Mouse (Mus musculus): ENCODE data around the gene Mrpl1. TPM values are rescaled to one million over a fixed set of nuclear protein-coding genes. Genes with fewer than 3 reads are reported as not detected.

Mrpl1 gene
- polyA plus RNA-seq, 1 experiment from 2014 or later, result 16.4 TPM

DNA sequence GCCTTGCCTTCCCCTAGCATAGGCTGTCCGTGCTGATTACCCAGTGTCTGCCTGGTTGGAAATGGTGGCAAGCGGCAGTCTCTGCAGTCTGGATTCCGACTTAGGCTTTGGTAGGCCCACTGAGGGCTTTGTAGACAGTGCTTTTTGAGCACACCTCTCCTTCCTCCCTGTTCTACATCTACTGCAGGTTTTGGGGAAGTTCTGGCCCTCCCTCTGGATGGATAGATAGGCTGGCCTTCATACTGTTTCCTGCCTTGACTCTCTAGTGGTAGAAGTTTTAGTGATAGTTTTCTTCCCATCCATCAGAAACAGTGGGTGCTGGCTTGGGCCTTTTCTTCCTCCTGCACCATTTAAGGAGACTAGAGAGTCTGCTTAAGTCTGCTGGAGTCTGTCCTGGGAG is 9.4 kb downstream of the Mrpl1 start:
- H3K4me1 ChIP-seq (replicated peaks; ENCODE audit: control insufficient read depth, insufficient read depth, low read length), result peaks cover 7% of the 10 kb centered on the region; the same call in 1 of the 2 replicates
- TF ChIP-seq CTCF (IDR thresholded peaks at IDR 0.05; ENCODE audit: low read depth), result no peak
- WGBS, result 84% methylated on average over 3 of the region's 3 CpGs
- no peak overlapping the region for H3K9ac ChIP-seq (ENCODE audit: low read depth, low read length)
- H3K4me2 ChIP-seq (replicated peaks; ENCODE audit: low read depth), result no peak overlapping the region
- H3K27ac ChIP-seq (ENCODE audit: low read depth, low read length), result no peak overlapping the region
- peaks cover 7% of the 10 kb centered on the region; the same call in 1 of the 2 replicates for H3K36me3 ChIP-seq (ENCODE audit: control insufficient read depth, insufficient read depth)
- no peak for ATAC-seq
- no peaks in the 10 kb centered on the region for H3K9me3 ChIP-seq (ENCODE audit: control insufficient read depth)
- H3K27me3 ChIP-seq (replicated peaks; ENCODE audit: control insufficient read depth, insufficient read depth, low read length), result no peaks in the 10 kb centered on the region
- no peak overlapping the region for H3K4me3 ChIP-seq (ENCODE audit: low read depth, low read length)

DNA sequence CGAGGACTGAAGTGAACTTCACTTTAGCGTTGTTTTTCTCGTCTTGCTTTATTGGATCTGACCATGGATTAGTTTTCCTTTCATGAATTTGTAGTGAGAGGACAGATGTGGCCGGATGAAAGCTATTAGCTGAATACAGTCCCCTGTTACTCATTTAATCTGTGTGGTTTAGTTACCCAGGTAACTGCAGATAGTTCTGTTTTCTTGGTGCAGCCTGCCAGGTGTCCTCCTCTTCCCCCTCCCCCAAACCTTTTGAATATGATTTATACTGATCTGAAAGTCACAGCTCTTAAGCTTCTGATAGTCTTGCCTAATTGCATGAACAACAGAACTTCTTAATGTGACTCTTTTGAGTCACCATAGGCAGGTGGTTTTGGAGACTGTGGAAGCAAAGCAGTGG is 10.2 kb downstream of the Mrpl1 start:
- no peak overlapping the region for H3K4me2 ChIP-seq (replicated peaks; ENCODE audit: low read depth)
- 45% methylated on average over 4 of the region's 4 CpGs for WGBS
- H3K4me1 ChIP-seq (replicated peaks; ENCODE audit: control insufficient read depth, insufficient read depth, low read length), result peaks cover 7% of the 10 kb centered on the region; the same call in 1 of the 2 replicates
- no peaks in the 10 kb centered on the region for H3K27me3 ChIP-seq (replicated peaks; ENCODE audit: control insufficient read depth, insufficient read depth, low read length)
- H3K4me3 ChIP-seq (ENCODE audit: low read depth, low read length), result no peak overlapping the region
- H3K9ac ChIP-seq (ENCODE audit: low read depth, low read length), result no peak overlapping the region
- no peaks in the 10 kb centered on the region for H3K9me3 ChIP-seq (ENCODE audit: control insufficient read depth)
- TF ChIP-seq CTCF (IDR thresholded peaks at IDR 0.05; ENCODE audit: low read depth), result no peak
- ATAC-seq, result no peak
- H3K27ac ChIP-seq (ENCODE audit: low read depth, low read length), result no peak overlapping the region
- peaks cover 6% of the 10 kb centered on the region; the same call in 1 of the 2 replicates for H3K36me3 ChIP-seq (ENCODE audit: control insufficient read depth, insufficient read depth)

DNA sequence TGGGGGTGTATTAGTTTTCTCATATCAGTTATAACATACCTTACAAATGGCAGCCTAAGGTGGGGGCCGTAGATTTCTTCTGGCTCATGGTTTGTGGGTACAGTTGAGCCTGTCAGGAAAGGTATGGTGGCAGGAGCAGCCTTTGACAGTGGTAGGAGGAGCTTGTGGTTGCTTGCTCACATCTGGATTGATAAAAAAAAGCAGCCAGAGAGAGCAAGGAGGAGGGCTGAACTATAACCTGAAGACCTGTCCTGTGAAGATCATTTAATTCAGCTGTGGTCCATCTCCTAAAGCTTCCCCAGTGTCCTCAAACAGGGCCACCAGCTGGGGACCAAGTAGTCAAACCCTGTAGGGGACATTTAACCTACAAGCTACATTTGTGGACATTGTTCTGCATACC is 12.0 kb downstream of the Mrpl1 start:
- ATAC-seq, result no peak
- no peak for TF ChIP-seq CTCF (IDR thresholded peaks at IDR 0.05; ENCODE audit: low read depth)
- H3K9me3 ChIP-seq (ENCODE audit: control insufficient read depth), result no peaks in the 10 kb centered on the region
- no peak overlapping the region for H3K4me2 ChIP-seq (replicated peaks; ENCODE audit: low read depth)
- 59% methylated on average over 1 of the region's 1 CpGs for WGBS
- H3K4me3 ChIP-seq (ENCODE audit: low read depth, low read length), result no peak overlapping the region
- H3K9ac ChIP-seq (ENCODE audit: low read depth, low read length), result no peak overlapping the region
- H3K27ac ChIP-seq (ENCODE audit: low read depth, low read length), result no peak overlapping the region
- H3K27me3 ChIP-seq (replicated peaks; ENCODE audit: control insufficient read depth, insufficient read depth, low read length), result no peaks in the 10 kb centered on the region
- peaks cover 7% of the 10 kb centered on the region; the same call in 1 of the 2 replicates for H3K4me1 ChIP-seq (replicated peaks; ENCODE audit: control insufficient read depth, insufficient read depth, low read length)
- peaks cover 6% of the 10 kb centered on the region; the same call in 1 of the 2 replicates for H3K36me3 ChIP-seq (ENCODE audit: control insufficient read depth, insufficient read depth)

DNA sequence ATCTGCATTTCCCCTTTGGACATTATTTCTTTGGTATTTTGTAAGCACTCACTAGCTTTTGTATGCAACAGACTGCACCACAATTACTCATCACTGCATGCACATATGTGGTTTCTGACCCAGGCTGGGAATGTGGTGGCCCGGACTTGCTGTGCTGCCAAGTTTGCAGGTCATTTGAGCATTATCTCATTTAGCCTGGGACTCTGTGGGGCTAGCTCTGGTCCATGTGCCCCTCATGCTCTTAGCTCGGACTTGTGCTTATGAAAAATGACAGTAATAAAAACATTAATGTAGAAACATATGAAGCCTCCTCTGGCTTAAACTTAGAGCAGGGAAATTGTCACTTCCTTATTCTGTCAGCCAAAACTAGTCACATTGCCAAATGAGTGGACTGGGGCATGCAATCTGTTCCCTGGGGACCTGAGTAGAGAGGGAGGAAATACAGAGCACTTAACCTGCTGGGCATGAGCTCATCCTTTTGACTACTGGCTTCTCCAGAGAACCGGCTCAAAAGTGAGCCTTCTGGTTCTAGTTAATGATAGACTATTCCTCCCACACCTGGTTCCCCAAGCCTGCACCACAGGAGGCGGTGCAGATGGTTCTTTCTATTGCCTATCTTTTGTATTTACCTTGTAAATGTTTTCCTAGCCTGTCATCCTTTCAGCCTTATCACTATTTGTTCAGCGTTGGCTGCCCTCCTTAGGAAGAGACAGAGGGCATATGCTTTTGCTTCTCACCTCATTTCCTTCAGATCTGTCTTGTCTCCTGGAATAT is 12.7 kb downstream of the Mrpl1 start:
- peaks cover 7% of the 10 kb centered on the region; the same call in 1 of the 2 replicates for H3K4me1 ChIP-seq (replicated peaks; ENCODE audit: control insufficient read depth, insufficient read depth, low read length)
- H3K4me2 ChIP-seq (replicated peaks; ENCODE audit: low read depth), result 0 out of 2 replicates have a peak overlapping the region, but pooled peaks have one; percentile 17
- H3K27me3 ChIP-seq (replicated peaks; ENCODE audit: control insufficient read depth, insufficient read depth, low read length), result no peaks in the 10 kb centered on the region
- WGBS, result 23% methylated on average over 5 of the region's 5 CpGs
- peak; percentile 12; the same call in 1 of the 2 replicates for TF ChIP-seq CTCF (IDR thresholded peaks at IDR 0.05; ENCODE audit: low read depth)
- H3K9me3 ChIP-seq (ENCODE audit: control insufficient read depth), result no peaks in the 10 kb centered on the region
- no peak overlapping the region for H3K27ac ChIP-seq (ENCODE audit: low read depth, low read length)
- ATAC-seq, result peak; percentile 90
- H3K4me3 ChIP-seq (ENCODE audit: low read depth, low read length), result no peak overlapping the region
- H3K36me3 ChIP-seq (ENCODE audit: control insufficient read depth, insufficient read depth), result peaks cover 9% of the 10 kb centered on the region; the same call in 1 of the 2 replicates
- H3K9ac ChIP-seq (ENCODE audit: low read depth, low read length), result no peak overlapping the region

DNA sequence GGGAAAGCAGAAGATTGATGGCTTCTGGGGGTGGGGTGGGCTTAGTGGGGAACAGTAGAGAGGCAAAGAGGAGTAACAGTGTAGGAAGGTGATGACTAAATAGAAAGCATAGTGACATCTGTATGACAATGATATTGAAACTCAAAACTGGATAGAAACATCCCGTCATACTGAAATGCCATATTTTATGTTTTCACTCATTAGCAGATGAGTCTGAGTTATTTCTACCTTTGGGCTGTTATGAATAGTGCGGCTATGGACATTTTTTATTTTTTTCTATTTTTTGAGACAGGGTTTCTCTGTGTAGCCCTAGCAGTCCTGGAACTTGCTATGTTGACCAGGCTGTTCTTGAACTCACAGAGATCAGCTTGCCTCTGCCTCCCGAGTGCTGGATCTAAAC is 13.7 kb downstream of the Mrpl1 start:
- no peaks in the 10 kb centered on the region for H3K9me3 ChIP-seq (ENCODE audit: control insufficient read depth)
- no peak overlapping the region for H3K4me2 ChIP-seq (replicated peaks; ENCODE audit: low read depth)
- H3K27me3 ChIP-seq (replicated peaks; ENCODE audit: control insufficient read depth, insufficient read depth, low read length), result no peaks in the 10 kb centered on the region
- H3K4me3 ChIP-seq (ENCODE audit: low read depth, low read length), result no peak overlapping the region
- no peak for ATAC-seq
- H3K36me3 ChIP-seq (ENCODE audit: control insufficient read depth, insufficient read depth), result peaks cover 9% of the 10 kb centered on the region; the same call in 1 of the 2 replicates
- H3K27ac ChIP-seq (ENCODE audit: low read depth, low read length), result no peak overlapping the region
- WGBS, result 98% methylated on average over 3 of the region's 3 CpGs
- H3K9ac ChIP-seq (ENCODE audit: low read depth, low read length), result no peak overlapping the region
- no peak for TF ChIP-seq CTCF (IDR thresholded peaks at IDR 0.05; ENCODE audit: low read depth)
- peaks cover 7% of the 10 kb centered on the region; the same call in 1 of the 2 replicates for H3K4me1 ChIP-seq (replicated peaks; ENCODE audit: control insufficient read depth, insufficient read depth, low read length)

DNA sequence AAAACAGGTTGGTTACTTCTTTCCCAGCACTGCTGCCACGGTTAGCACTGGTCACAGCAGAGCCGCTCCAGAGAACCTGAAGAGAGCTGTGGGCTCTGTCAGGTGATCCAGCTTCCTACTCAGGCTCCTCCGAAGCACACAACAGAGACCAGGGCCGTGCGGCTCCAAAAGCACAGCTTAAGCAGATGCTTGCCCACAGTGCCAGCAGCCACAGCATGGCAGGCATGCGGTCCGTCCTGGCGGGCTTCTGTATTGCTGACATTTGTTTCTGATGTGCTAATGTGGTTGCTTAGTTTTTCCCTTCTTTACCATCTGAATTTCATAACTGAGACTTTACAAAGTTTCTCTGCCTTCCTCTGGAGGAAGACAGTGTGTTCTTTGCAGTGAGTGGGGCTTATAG is 17.2 kb downstream of the Mrpl1 start:
- Histone ChIP-seq H3K9ac (ENCODE audit: low read depth, low read length) (no peak overlapping the region), H3K4me1 (replicated peaks; ENCODE audit: control insufficient read depth, insufficient read depth, low read length) (peaks cover 4% of the 10 kb centered on the region; the same call in 1 of the 2 replicates), H3K4me3 (ENCODE audit: low read depth, low read length) (no peak overlapping the region), H3K27me3 (replicated peaks; ENCODE audit: control insufficient read depth, insufficient read depth, low read length) (no peaks in the 10 kb centered on the region), H3K9me3 (ENCODE audit: control insufficient read depth) (no peaks in the 10 kb centered on the region), H3K4me2 (replicated peaks; ENCODE audit: low read depth) (no peak overlapping the region), H3K27ac (ENCODE audit: low read depth, low read length) (no peak overlapping the region), H3K36me3 (ENCODE audit: control insufficient read depth, insufficient read depth) (peaks cover 12% of the 10 kb centered on the region; the same call in 1 of the 2 replicates)
- no peak for TF ChIP-seq CTCF (IDR thresholded peaks at IDR 0.05; ENCODE audit: low read depth)
- no peak for ATAC-seq
- WGBS, result 93% methylated on average over 8 of the region's 8 CpGs
